Mouse (Mus musculus): ENCODE data around the gene Gm7735.
"Not testable (repeated sequence)": the region's sequence is repeated elsewhere in the genome, so short reads cannot be mapped to it uniquely, and the experiment has no call there.

- TF ChIP-seq CTCF (IDR thresholded peaks at IDR 0.05; ENCODE audit: borderline replicate concordance, control insufficient read depth, extremely low read depth, insufficient read depth, low read length, poor library complexity); POLR2A (IDR thresholded peaks at IDR 0.05; ENCODE audit: control insufficient read depth, extremely low read depth, insufficient read depth, low read length, poor library complexity): not testable (repeated sequence)
Observed at GRCm38 (mm10) chr16:89169190-89169589, at the start of gene Gm7735.
